Mouse (Mus musculus): ENCODE results near the gene Hist1h3c.
A peak's percentile ranks its signal among the peaks of the same experiment; 100 is the strongest.

The Hist1h3c gene

GRCm38 (mm10) chr13:23757211-23757773 is 11.9 kb upstream of the Hist1h3c start:
- DNase-seq (ENCODE audit: low read depth, low spot score): peak; percentile 75

GRCm38 (mm10) chr13:23756790-23757189 is 11.4 kb upstream of the Hist1h3c start, which contains the start of gene Hist1h4b:
Hist1h4b (plus strand) TSS chr13:23757013.
- peak; percentile 97 for DNase-seq (ENCODE audit: low read depth, low spot score)

- no peak for DNase-seq (ENCODE audit: low read depth, low spot score)
Measured at GRCm38 (mm10) chr13:23755000-23755399, 9.6 kb upstream of the Hist1h3c start.

DNA sequence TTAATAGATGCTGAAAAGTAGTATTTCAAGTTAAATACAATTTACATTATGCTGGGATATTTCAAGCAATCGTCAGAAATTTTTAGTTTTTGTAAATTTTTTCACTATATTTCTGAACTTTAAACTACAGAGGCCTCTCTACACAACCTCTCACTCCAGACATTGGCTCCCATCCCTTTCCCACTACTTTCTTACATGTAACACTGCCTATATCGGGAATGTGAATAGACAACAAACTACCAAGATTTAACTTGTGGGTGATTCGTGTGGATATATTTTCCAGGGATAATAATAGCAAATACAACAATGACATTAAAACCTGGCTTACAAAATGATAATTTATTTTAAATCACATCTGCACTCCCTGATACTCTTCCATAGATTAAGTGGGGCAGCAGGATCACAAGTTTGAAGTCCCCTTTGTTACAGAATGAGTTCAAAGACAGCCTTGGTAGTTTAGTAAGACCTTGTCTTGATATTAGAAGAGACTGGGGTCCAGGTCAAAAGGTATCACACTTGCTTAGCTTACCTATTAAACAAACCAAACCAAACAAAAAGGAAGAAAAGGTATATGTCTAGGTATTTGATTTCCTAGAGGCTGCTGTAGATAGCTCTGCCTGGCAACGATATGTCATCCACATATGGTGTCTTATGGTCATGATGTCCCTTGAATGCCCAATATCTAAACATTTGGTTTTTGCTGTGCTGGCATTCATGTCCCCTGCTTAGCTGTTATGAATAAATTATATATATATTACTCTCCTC is 8.1 kb upstream of the Hist1h3c start:
- DNase-seq (ENCODE audit: low read depth, low spot score): no peak

DNA sequence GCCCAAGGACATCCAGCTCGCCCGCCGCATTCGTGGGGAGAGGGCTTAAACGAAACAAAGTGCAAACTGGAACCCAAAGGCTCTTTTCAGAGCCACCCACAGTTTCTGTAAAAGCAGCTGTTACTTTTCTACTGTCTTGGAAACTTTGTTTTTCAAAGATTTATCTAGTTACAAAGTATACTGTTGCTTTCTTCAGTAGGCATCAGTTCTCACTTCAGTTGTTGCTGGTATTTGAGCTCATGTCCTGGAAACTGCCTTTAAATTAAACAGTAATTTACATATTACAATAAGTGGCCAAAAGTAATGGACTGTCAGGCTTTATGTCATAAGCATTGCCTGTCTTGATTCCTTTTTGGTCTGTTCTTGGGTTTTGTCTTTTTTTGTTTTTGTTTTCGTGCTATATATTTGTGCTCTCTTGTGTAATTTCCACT is 7.4 kb upstream of the Hist1h3c start:
- DNase-seq (ENCODE audit: low read depth, low spot score): peak; percentile 73

DNA sequence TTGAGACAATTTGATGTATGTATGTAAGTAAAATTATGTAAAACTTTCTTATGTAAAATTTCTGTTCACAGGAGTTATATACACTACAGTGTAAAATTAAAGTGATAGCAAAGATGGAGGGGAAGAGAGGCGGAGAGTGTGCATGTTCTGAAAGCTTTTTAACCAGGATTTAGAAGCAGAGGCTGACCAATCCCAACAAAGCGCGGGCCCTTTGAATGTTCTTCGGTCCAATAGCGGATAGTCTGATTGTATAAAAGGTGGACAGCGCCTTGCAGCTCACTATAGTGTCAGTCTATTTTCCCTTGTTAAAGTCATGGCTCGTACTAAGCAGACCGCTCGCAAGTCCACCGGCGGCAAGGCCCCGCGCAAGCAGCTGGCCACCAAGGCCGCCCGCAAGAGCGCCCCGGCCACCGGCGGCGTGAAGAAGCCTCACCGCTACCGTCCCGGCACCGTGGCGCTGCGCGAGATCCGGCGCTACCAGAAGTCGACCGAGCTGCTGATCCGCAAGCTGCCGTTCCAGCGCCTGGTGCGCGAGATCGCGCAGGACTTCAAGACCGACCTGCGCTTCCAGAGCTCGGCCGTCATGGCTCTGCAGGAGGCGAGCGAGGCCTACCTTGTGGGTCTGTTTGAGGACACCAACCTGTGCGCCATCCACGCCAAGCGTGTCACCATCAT is 6.8 kb upstream of the Hist1h3c start, which contains the start of gene Hist1h3b:
Gene Hist1h3b (plus strand): TSS at position 201 of the 675 bp plus-strand sequence.
- peak; percentile 95 for DNase-seq (ENCODE audit: low read depth, low spot score)

GRCm38 (mm10) chr13:23751478-23751956 is 6.1 kb upstream of the Hist1h3c start:
- DNase-seq (ENCODE audit: low read depth, low spot score): peak; percentile 75

DNA sequence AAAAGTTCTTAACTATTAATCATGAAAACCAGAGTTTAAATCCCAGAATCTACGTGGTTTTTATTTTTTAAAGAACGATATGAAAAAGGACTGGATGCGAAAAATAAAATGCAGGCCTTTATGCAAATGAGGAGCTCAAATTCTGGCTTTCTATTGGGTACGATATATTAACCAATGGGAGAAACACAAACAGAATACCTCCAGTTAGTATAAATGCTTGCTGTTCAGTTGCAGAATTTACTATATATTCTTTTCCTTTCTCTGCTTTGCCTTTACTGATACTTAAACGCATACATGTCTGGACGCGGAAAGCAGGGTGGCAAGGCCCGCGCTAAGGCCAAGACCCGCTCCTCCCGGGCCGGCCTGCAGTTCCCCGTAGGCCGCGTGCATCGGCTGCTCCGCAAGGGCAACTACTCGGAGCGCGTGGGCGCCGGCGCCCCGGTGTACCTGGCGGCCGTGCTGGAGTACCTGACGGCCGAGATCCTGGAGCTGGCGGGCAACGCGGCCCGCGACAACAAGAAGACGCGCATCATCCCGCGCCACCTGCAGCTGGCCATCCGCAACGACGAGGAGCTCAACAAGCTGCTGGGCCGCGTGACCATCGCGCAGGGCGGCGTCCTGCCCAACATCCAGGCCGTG is 5.6 kb upstream of the Hist1h3c start, which contains the start of gene Hist1h2ab:
Gene Hist1h2ab (plus strand): TSS at position 288 of the 639 bp plus-strand sequence.
- peak; percentile 89 for DNase-seq (ENCODE audit: low read depth, low spot score)

- no peak for DNase-seq (ENCODE audit: low read depth, low spot score)
Measured at GRCm38 (mm10) chr13:23749563-23750121, 4.2 kb upstream of the Hist1h3c start.

DNA sequence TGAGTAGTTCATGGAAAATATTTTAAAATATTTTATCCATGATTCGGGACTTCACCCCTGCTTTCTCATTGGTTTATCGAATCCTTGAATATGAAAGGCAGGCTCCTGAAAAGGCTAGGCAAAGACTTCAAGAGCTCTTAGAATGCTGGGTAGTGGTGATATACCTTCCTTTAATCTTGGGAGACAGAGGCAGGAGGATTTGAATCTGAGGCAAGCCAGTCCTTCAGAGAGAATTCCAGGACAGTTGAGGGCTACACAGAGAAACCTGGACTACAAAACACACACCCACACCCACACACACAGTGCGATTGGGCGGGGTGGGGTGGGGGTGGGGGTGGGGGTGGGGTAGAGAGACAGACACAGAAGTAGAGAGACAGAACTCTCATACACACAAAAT is 2.5 kb upstream of the Hist1h3c start:
- DNase-seq (ENCODE audit: low read depth, low spot score): no peak

GRCm38 (mm10) chr13:23747081-23747891 is 1.9 kb upstream of the Hist1h3c start:
- peak; percentile 78 for DNase-seq (ENCODE audit: low read depth, low spot score)

GRCm38 (mm10) chr13:23746201-23747080 is 1.0 kb upstream of the Hist1h3c start, which contains the start of gene Hist1h2bb:
Hist1h2bb (plus strand) TSS chr13:23746734.
- DNase-seq (ENCODE audit: low read depth, low spot score): peak; percentile 95

- DNase-seq (ENCODE audit: low read depth, low spot score): peak; percentile 73
Measured at GRCm38 (mm10) chr13:23744421-23745380, 701 bp downstream of the Hist1h3c start.

DNA sequence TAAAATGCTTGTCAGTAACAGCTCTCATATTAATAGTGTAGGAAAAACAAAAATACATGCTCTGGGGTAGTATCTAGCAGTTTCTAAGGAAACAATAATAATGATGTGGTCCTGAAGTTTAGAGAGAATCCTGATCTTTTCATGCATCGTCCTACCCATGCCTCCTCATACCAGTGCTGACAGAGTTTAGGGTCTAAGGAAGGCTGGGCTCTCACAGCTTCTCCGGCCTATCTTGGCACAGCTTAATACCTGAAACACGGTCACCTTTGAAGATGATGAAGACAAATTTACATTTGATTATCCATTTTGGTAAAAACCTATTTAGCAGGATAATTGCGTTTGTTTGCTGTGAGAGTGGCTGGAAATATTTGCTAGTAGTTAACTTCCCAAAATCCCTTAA is 1.4 kb downstream of the Hist1h3c start:
- no peak for DNase-seq (ENCODE audit: low read depth, low spot score)

GRCm38 (mm10) chr13:23743215-23743614 is 2.2 kb downstream of the Hist1h3c start:
- no peak for DNase-seq (ENCODE audit: low read depth, low spot score)

- peak; percentile 10 for DNase-seq (ENCODE audit: low read depth, low spot score)
Measured at GRCm38 (mm10) chr13:23742007-23742406, 3.4 kb downstream of the Hist1h3c start.

DNA sequence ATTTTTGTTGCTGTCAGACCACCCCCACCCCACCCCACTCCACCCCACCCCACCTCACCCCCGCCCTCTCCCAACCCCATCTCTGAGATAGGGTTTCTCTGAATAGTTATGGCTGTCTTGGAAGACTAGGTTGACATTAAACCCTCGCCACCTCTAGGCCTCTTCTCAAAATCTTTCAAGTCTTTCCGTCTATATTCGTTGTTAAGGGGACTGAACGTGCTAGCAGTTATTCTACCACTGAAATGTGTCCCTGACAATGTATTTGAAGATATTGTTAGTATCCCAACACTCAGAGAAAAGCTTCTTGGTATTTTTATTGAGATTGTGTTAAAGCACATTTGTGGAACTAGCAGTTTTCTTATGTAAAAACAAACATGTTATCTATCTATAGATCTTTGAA is 4.5 kb downstream of the Hist1h3c start:
- DNase-seq (ENCODE audit: low read depth, low spot score): peak; percentile 47

GRCm38 (mm10) chr13:23740256-23740840 is 5.1 kb downstream of the Hist1h3c start:
- no peak for DNase-seq (ENCODE audit: low read depth, low spot score)

Data from A20 (cell line).